Mouse (Mus musculus) bone marrow, adult 2 months (tissue): ENCODE measurements at regions not wholly inside any gene's neighbourhood (a gene's known extent, or its start where the extent isn't known, plus 50 kb on each side); places are given as distances from the start of the nearest gene placed in this dataset.

ENCODE experiments used
- H3K27ac ChIP-seq: fragments of 200-500 bp; 2 replicates; pipeline ENCODE4 v1.5.1; 2012; ENCODE audit warnings: low read depth, mild to moderate bottlenecking, control low read depth, inconsistent platforms, low read length; ENCODE audit not compliant: control insufficient read depth, poor library complexity, insufficient read depth
- H3K4me1 ChIP-seq: fragments of 200-500 bp; 2 replicates; pipeline ENCODE4 v1.6.1; 2011; ENCODE audit warnings: low read length; ENCODE audit not compliant: control insufficient read depth, insufficient read depth
- H3K4me3 ChIP-seq: fragments of 200-500 bp; replicated peaks from 2 replicates; pipeline ENCODE3; 2011; ENCODE audit warnings: mild to moderate bottlenecking, low read depth, low read length, control low read depth; ENCODE audit not compliant: control insufficient read depth
- CTCF ChIP-seq: fragments of 200-500 bp; IDR thresholded peaks from 2 replicates; pipeline ENCODE4 v1.5.1; 2011; ENCODE audit warnings: low read length, control low read depth; ENCODE audit not compliant: control insufficient read depth, insufficient read depth
- POLR2A ChIP-seq: fragments of 200-500 bp; IDR thresholded peaks from 2 replicates; pipeline ENCODE4 v1.6.1; 2011; ENCODE audit warnings: low read depth, mild to moderate bottlenecking, control low read depth, low read length, borderline replicate concordance; ENCODE audit not compliant: control insufficient read depth
- whole genome bisulfite sequencing: fragments of 180-500 bp; shearing (Covaris S2); methylation state at CpG from one replicate; pipeline ENCODE4 v1.1.7; 2018; 5-methylcytosine and 5-hydroxymethylcytosine counted together

DNA sequence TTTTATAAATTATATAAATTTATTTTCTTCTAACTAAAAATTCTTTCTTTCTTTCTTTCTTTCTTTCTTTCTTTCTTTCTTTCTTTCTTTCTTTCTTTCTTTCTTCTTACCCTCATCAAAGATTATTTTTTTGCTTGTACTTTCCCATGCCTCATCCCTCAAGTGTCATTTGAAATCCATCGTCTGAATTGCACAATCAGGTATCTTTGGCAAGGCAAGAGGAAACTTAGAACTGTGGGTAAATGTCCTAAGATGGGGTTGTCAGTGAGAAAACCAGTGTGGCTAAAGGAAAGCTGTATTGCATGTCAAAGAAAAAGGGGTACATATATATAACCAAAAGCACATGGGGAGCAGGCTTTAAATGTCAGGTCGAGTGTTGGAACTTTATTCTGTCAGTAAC is 109.1 kb upstream of the BC052040 start:
- Histone ChIP-seq H3K27ac (no peak overlapping the region), H3K4me1 (no peaks in the 10 kb centered on the region), H3K4me3 (no peak overlapping the region)
- WGBS, result 63% methylated on average over 2 of the region's 2 CpGs
- TF ChIP-seq POLR2A, result no peak
- no peak for TF ChIP-seq CTCF

DNA sequence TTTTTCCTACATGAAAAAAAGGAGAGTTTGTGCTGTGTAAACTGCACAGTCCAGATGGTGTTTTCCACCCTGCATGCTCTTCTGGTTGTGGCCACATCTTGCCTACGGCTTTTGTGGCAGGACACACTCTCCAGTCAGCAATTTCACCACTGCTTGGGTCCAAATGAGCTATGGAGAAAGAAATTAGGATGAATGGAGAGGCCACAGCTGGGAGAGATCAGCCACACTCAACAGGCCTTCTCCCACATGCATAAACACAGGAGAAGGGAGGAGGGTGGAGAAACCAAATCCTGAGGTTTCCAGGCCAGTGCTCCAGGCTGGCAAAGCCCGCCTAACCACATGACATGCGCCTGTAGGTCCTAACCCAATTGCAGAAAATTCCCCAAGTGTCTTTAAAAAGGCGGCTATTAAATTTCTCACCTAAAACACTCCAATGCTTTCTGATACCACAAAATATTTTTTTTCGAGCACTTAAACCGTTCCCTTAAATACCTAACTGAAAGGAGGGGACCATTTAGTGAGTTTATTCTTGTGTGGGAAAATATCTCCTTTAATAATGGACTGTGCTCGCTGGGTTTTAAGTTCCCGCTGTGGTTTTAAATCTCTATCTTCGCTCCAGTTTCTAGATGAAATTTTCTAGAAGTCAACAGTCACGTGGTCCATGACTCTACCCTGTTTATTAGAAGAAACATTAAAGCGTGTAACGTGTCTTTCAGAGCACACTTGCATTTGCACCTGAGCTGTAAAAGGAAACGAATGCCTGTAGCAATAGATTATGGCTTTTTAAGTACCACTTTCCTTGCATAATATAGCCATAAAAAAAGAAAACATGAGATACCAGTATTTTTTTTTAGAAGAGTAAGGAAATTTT is 97.9 kb upstream of the BC052040 start:
- Histone ChIP-seq H3K27ac (no peak overlapping the region), H3K4me1 (no peaks in the 10 kb centered on the region), H3K4me3 (no peak overlapping the region)
- TF ChIP-seq POLR2A, result no peak
- no peak for TF ChIP-seq CTCF
- 73% methylated on average over 13 of the region's 13 CpGs for WGBS

DNA sequence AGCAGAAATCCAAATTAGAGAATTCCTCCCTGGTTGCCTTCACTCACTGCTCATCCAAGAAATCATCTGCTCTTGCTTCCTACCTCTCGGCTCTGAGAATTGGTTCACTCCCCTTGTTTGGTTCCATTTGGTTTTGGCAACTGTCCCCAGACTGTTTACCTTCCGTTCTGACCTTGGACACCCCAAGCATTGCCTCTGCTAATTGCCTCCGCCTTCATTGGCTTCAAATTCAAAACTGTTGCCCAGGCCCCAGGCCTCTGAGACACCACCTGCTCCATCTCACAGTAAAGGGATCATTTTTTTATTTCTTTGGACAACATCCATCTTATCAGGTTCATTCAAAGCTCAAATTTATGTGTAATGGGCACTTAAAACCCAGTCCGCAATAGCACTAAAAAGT is 93.1 kb upstream of the BC052040 start:
- WGBS, result 82% methylated on average over 4 of the region's 4 CpGs
- no peak for TF ChIP-seq POLR2A
- Histone ChIP-seq H3K27ac (no peak overlapping the region), H3K4me3 (no peak overlapping the region), H3K4me1 (no peaks in the 10 kb centered on the region)

DNA sequence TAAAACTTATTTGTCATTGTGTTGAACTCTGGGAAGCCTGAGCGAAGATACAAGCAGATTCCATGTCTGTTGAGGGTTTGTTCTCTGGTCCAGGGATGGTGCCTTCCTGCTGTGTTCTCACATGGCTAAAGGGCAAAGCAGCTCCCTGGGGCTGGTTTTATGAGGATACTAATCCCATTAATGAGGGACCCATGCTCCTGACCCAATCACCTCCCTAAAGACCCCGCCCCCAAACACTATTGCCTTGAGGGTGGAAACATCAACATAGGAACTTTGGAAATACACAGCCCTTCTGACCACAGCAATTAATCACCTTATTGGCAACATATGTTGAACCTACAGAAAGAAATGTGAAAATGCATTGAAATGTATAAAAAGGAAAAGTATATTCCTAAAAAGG is 88.5 kb upstream of the BC052040 start:
- TF ChIP-seq POLR2A (no peak), CTCF (no peak)
- H3K4me1 ChIP-seq, result no peaks in the 10 kb centered on the region
- no peak overlapping the region for H3K4me3 ChIP-seq
- WGBS, result 73% methylated on average over 2 of the region's 2 CpGs
- no peak overlapping the region for H3K27ac ChIP-seq

DNA sequence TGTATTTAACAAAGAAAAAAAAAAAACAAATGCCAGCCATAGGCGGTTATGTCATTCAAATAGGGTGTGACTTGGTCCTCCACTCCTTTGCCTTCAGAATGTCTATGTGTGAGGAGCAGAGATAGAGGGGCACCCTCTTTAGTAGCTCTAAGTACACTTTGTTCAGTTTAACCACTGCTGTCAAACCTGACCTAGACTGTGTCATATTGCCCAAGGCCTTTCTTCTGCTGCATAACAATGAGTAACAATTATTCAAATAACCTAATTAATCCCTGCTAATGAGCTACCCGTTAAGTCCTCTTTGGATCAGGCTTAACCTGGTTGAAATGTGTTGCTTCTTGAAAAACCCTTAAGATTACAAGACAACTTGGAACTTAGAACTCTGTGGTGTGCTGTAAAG is 81.6 kb upstream of the BC052040 start:
- 90% methylated on average over 2 of the region's 2 CpGs for WGBS
- no peak for TF ChIP-seq POLR2A
- H3K4me3 ChIP-seq, result no peak overlapping the region
- H3K4me1 ChIP-seq, result no peaks in the 10 kb centered on the region
- H3K27ac ChIP-seq, result no peak overlapping the region

DNA sequence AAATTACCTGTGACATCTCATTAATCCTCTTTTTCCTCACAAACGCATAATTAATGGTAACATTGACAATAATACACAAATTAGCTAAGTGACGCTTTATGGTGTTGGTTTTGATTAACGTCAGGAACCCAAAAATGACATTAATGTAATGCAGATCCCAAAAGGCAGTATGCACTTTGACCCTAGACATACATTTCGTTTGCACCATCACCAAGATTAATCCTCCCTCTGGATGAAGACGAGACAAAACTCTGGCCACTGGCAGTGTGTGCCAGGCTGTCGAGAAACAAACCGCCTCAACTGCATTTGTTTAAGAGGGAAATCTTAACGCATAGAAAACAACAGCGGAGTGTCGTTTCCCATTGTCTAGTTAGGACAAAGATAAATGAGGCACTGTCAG is 72.0 kb upstream of the BC052040 start:
- WGBS, result 69% methylated on average over 10 of the region's 10 CpGs

DNA sequence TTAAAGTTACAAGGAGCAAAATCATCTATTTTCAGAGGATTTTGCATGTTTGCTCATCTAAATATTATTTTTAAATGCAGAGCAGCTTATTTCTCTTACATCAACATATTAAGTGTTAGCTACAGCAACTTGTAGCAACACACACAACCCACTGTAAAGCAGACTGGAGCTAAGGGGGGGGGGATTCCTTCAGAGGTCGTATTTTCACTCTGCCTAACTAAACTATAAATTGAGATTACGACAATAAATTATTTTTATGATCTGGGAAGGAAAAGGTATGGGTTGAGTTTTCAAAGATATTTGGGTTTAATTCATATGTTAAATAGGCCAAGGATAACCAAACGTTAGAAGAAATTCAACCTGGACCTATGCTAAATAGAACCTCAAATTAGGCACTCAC is 70.4 kb upstream of the BC052040 start:
- Histone ChIP-seq H3K27ac (no peak overlapping the region), H3K4me1 (no peaks in the 10 kb centered on the region), H3K4me3 (no peak overlapping the region)
- 67% methylated on average over 3 of the region's 3 CpGs for WGBS
- TF ChIP-seq CTCF (no peak), POLR2A (no peak)

More for the DNA sequence above, 72.0 kb upstream of the BC052040 start:
- H3K4me3 ChIP-seq, result no peak overlapping the region
- no peaks in the 10 kb centered on the region for H3K4me1 ChIP-seq
- H3K27ac ChIP-seq, result no peak overlapping the region
- TF ChIP-seq CTCF, result no peak
- TF ChIP-seq POLR2A, result no peak

DNA sequence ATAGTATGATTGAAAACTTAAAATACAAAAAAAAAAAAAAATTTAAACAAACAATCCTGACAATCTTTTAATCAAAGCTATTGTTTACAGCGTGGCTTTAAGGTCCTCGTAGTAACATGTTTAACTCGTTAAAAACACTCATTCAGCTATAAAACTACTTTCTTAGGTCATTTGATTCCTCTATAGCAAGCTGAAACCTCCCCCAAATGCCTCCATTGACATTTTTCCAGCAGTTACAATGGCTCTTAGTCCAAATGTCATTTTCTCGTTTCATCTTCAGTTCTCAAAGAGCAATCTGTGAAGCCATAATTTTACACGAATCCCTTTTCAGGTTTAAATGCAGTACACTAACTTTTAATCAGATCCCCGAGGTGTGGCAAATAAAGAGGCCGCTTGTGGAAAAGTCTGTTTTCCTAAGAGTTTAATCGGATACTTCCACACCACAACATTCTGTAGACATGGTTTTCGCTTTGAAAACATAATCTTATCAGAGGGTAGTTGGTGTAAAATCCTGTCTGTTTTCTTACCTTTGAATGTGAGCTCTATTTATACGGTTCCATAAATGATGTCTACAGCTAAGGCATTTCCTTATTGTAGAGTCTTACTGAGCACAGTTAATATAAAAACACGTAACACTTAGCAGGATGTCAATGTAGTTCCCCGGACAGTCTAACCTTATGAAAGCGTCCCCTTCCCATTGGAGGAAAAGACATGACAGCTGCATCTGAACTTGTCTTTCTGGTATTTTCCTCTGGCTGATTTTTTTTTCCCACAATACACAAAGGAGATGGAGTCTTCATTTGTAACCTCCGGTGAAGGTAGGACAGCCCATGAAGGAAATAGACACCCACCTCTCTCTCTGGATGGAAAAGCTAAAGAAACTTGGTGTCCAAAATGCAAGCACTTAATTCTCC is 69.6 kb upstream of the BC052040 start:
- Histone ChIP-seq H3K4me1 (no peaks in the 10 kb centered on the region), H3K4me3 (no peak overlapping the region), H3K27ac (no peak overlapping the region)
- 79% methylated on average over 14 of the region's 14 CpGs for WGBS
- TF ChIP-seq POLR2A (no peak), CTCF (no peak)

DNA sequence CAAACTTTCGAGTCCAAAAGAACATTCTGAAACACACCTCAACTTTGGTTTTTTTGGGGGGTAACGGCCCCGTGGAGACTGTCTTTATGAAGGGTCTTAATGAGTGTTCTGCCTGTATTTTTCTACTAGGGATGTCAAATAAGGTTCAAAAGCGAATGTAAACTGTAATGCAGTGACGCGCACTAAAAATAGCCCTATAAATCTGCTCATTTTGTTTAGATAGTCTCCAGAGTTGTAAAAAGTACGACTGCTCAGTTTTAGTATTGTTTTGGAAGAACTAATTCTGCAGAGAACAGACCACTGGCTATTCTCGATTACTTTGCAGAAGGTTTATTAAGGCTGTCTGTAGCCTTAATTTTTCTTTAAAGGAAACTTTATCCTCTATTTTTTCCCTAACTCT is 68.6 kb upstream of the BC052040 start:
- no peaks in the 10 kb centered on the region for H3K4me1 ChIP-seq
- H3K4me3 ChIP-seq, result no peak overlapping the region
- 58% methylated on average over 8 of the region's 8 CpGs for WGBS
- TF ChIP-seq POLR2A (no peak), CTCF (no peak)
- no peak overlapping the region for H3K27ac ChIP-seq
